Mouse (Mus musculus) bone marrow, adult 2 months (tissue): ENCODE results near the gene Ankrd24.

Source experiments
- CTCF ChIP-seq: fragments of 200-500 bp; IDR thresholded peaks from 2 replicates; pipeline ENCODE4 v1.5.1; 2011; ENCODE audit warnings: low read length, control low read depth; ENCODE audit not compliant: control insufficient read depth, insufficient read depth
- POLR2A ChIP-seq: fragments of 200-500 bp; IDR thresholded peaks from 2 replicates; pipeline ENCODE4 v1.6.1; 2011; ENCODE audit warnings: low read depth, mild to moderate bottlenecking, control low read depth, low read length, borderline replicate concordance; ENCODE audit not compliant: control insufficient read depth

DNA sequence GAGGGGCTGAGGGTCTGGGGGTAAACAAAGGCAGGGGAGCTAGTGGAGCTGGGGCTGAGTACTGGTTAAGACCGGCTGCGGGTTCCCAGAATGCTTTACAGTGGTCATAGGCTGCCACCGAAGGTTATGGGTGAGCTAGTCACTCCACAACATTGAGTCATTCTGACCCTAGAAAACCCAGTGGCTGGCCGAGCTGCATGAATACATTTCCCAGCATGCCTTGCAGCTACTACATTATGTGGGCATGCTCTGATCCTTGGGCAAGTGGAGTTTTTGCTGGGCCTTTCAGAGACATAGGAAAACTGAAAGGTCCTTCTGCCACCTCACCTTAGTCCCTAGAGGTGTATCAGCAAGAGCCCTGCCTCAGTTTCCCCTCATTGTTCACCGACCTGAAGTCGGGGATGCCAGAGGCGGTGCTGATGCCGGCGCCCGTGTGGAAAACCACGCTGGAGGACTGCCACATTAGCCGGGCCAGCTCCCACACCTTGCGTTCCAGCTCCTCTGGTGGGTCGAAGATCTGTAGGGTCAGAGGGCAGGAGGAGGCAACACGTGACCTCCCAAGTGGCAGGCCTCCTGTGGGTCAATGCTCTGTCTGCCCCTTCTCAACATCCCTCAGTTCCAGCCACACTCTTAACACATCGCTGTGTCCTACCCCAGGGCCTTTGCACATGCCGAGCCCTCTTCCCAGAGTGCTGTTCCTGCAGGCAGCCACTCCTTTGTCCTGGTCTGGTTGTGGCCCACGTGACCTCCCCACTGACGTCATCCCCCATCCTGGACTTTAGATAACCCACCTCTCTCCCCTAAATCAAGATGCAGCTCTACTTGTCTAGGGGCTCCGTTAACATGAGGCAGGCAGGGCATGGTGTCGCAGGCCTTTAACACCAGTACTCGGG, 2.0 kb upstream of the Ankrd24 start:
- TF ChIP-seq CTCF (no peak), POLR2A (no peak)
